Mouse (Mus musculus): ENCODE data around the gene Gda.
A peak's percentile ranks its signal among the peaks of the same experiment; 100 is the strongest.

The Gda gene

DNA sequence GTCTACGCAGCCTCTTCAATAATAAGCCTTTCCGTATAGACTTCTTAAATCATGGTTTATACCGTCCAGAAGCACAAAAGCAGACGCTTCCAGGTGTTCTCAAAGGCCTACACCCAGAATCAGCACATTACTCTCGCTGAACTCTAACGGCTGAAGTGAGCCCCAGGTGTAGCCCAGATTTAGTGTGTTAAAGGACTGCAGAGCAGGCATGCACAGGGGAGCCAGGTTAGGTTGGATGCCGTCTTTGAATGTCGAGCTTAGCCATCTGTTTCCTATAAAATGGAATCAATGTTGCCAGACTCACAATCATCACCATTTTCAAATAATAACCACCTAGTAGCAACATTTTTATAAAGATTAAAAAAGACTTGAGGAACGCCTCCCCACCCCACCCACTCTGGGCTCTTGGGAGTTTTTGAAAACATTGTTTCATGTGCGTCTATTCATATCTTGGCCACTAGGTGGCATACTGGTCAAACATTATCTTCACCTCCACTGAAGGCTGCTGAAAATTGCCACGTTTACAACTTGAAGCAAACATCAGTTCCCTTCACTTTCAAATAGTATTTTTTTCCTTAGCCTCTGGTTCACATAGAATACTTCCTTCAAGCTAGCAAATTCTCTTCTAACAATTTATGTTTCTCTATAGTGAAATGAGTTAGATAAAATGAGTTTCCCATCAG, 100.0 kb downstream of the Gda start:
- peak; percentile 62 for DNase-seq (ENCODE audit: low spot score)

- DNase-seq (ENCODE audit: low spot score): no peak
Observed at GRCm38 (mm10) chr19:21372395-21373072, 100.7 kb downstream of the Gda start.

DNA sequence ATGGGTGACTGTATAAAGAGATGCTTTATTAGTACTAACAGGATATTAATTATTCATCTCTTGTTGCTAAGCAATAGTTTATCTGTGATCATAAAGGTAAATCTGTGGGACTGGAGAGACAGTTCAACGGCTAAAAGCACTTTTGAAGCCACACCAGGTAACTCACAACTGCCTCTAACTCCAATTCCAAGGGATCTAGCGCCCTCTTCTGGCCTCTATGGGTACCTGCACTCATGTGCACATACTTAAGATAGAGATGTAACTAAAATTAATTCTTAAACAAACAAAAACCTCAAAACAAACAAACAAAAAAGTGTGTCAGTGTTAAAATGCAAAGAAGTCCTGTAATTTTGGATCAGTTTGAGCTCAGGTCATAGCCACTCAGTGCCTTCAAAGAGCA, 101.9 kb downstream of the Gda start:
- DNase-seq (ENCODE audit: low spot score): no peak

- DNase-seq (ENCODE audit: low spot score): no peak
Observed at GRCm38 (mm10) chr19:21370782-21371181, 102.5 kb downstream of the Gda start.

- no peak for DNase-seq (ENCODE audit: low spot score)
Observed at GRCm38 (mm10) chr19:21369175-21369574, 104.1 kb downstream of the Gda start.

DNA sequence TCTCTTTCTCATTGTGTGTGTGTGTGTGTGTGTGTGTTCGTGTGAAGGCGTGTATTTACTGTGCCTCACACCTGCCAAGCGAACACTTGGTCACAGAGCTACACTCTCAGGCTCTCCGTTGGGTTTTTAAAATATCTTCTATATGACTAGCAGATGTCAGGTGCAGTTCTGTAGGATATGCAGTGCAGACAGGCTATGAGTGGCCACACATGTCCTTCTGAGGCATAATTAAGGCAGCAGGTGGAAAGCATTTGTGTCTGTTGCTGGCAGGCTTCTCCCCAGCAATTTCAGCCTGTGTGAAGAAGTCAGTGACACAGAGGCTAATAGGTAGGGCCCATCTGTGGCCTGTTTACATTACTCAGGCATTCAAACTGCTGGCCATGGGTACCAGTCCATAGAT, 104.7 kb downstream of the Gda start:
- no peak for DNase-seq (ENCODE audit: low spot score)

- DNase-seq (ENCODE audit: low spot score): no peak
Observed at GRCm38 (mm10) chr19:21357792-21358191, 115.5 kb downstream of the Gda start.

- no peak for DNase-seq (ENCODE audit: low spot score)
Observed at GRCm38 (mm10) chr19:21349634-21350033, 123.6 kb downstream of the Gda start.

DNA sequence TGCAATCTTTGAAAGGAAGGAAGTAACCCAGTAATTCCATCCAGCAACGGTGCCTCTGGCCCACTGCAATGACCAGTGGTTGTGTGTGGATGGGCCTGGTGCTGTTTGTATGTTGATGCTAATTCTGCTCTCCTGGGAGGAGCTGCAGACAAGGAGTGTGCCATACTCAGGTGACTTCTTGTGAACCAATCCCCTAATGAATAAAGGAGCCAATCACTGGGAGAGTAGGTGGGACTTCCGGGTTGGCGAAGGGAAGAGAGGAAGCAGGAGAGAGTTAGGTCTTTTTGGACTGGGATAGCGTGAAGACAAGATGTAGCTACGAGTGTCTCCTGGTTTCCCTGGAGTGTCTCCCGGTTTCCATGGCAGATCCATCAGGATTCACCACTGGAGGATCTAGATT, 126.6 kb downstream of the Gda start:
- DNase-seq (ENCODE audit: low spot score): no peak

All from c-Kit-positive CD71-positive TER-119-positive erythroid progenitor cells, embryonic 14.5 days (primary cell).